Mouse (Mus musculus) B cell, adult 62 days (primary cell): ENCODE measurements around the gene Neurog3. TPM values are rescaled to one million over a fixed set of nuclear protein-coding genes. Genes with fewer than 3 reads are reported as not detected.

Experiments
- total RNA-seq: library from RNA; stranded (reverse); gene quantifications from 4 replicates; pipeline ENCODE4 v1.2.4, GENCODE M21; 2023

Gene Neurog3
- not detected in 4 replicates for total RNA-seq

DNA sequence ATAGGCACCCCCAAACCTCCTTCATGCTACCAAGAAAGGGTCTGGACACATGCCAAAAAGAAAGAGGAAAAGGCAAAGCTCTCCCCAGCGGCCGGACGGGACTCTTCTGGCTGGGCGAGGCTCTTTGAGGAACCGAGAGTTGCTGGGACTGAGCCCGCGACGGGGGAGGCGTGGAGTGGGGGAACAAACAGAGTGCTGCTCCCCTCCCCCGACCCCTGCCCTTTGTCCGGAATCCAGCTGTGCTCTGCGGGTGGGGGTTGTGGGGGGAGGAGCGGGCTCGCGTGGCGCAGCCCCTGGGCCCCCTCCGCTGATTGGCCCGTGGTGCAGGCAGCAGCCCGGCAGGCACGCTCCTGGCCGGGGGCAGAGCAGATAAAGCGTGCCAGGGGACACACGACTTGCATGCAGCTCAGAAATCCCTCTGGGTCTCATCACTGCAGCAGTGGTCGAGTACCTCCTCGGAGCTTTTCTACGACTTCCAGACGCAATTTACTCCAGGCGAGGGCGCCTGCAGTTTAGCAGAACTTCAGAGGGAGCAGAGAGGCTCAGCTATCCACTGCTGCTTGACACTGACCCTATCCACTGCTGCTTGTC lies at the start of gene Neurog3:
Neurog3 (plus strand) TSS at position 400 of the 591 bp plus-strand sequence.

DNA sequence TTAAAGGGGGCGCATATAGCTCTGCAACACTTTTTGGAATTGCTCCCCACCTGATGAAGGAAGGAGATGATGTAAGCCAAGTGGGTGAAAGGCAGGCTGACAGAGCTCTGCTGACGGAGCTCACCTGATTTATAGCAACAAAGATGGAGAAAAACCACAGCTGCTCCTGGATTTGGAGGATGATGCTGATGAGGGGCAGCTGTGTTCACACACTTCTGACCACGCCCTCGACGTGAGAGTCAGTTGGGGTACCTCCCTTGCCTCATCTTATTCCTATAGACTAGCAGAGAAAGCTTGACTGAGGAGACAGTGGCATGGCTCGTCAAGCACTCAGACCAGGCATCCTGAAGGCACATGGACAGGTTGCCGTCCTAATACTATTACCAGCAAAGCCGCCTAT lies 10.9 kb downstream of the Neurog3 start, which contains the start of gene Fam241b:
Fam241b (minus strand) TSS at position 101 of the 400 bp plus-strand sequence.

Other genes starting within 250 kb of the Neurog3 start
- not detected in 4 replicates for gene Col13a1, start 154.0 kb upstream of the Neurog3 start, total RNA-seq
- gene Fam241b, start 10.8 kb downstream of the Neurog3 start, total RNA-seq = 2.5 to 4.7 TPM (median 2.9 TPM) in 4 replicates
- 17.8 to 18.7 TPM (median 18.5 TPM) in 4 replicates for gene Tspan15, start 98.2 kb downstream of the Neurog3 start, total RNA-seq
- not detected in 4 replicates for gene Tacr2, start 119.3 kb downstream of the Neurog3 start, total RNA-seq
- gene Hk1, start 246.8 kb downstream of the Neurog3 start, total RNA-seq = 32.2 to 37.0 TPM (median 33.7 TPM) in 4 replicates